Mouse (Mus musculus): Measurements from ENCODE around the gene Rasip1.

Gene Rasip1

GRCm38 (mm10) chr7:45628364-45629294 lies 1.3 kb downstream of the Rasip1 start:
- H3K9me3 ChIP-seq (ENCODE audit: low read length), result no peaks in the 10 kb centered on the region
- TF ChIP-seq CTCF (conservative IDR thresholded peaks at IDR 0.05; ENCODE audit: low read length) (no peak), POU5F1 (IDR thresholded peaks at IDR 0.05; ENCODE audit: borderline replicate concordance, low read length) (peak; percentile 57; the same call in 1 of the 2 replicates)
- peaks cover 55% of the 10 kb centered on the region for H3K4me1 ChIP-seq (replicated peaks; ENCODE audit: low read depth, low read length)
- peaks cover 80% of the 10 kb centered on the region for H3K27me3 ChIP-seq (ENCODE audit: insufficient read depth, low read length)
- H3K36me3 ChIP-seq (ENCODE audit: insufficient read depth, low read length), result no peaks in the 10 kb centered on the region
- peak overlapping the region; percentile 85 for H3K4me3 ChIP-seq (replicated peaks; ENCODE audit: low read length)

GRCm38 (mm10) chr7:45630064-45630907 lies 3.0 kb downstream of the Rasip1 start:
- Histone ChIP-seq H3K4me1 (replicated peaks; ENCODE audit: low read depth, low read length) (peaks cover 56% of the 10 kb centered on the region), H3K36me3 (ENCODE audit: insufficient read depth, low read length) (no peaks in the 10 kb centered on the region; the same call in 1 of the 2 replicates), H3K9me3 (ENCODE audit: low read length) (no peaks in the 10 kb centered on the region), H3K27me3 (ENCODE audit: insufficient read depth, low read length) (peaks cover 66% of the 10 kb centered on the region), H3K4me3 (replicated peaks; ENCODE audit: low read length) (peak overlapping the region; percentile 69)
- TF ChIP-seq NANOG (IDR thresholded peaks at IDR 0.05; ENCODE audit: borderline replicate concordance, low read length) (no peak), POU5F1 (IDR thresholded peaks at IDR 0.05; ENCODE audit: borderline replicate concordance, low read length) (no peak), CTCF (conservative IDR thresholded peaks at IDR 0.05; ENCODE audit: low read length) (no peak)

- peak overlapping the region; percentile 77 for H3K4me3 ChIP-seq (replicated peaks; ENCODE audit: low read length)
- H3K36me3 ChIP-seq (ENCODE audit: insufficient read depth, low read length), result peaks cover 12% of the 10 kb centered on the region
- no peaks in the 10 kb centered on the region for H3K9me3 ChIP-seq (ENCODE audit: low read length)
- peaks cover 62% of the 10 kb centered on the region for H3K4me1 ChIP-seq (replicated peaks; ENCODE audit: low read depth, low read length)
- TF ChIP-seq POU5F1 (IDR thresholded peaks at IDR 0.05; ENCODE audit: borderline replicate concordance, low read length) (no peak), NANOG (IDR thresholded peaks at IDR 0.05; ENCODE audit: borderline replicate concordance, low read length) (no peak), CTCF (conservative IDR thresholded peaks at IDR 0.05; ENCODE audit: low read length) (no peak)
- peaks cover 45% of the 10 kb centered on the region for H3K27me3 ChIP-seq (ENCODE audit: insufficient read depth, low read length)
Measured at GRCm38 (mm10) chr7:45632499-45632898, 5.2 kb downstream of the Rasip1 start.

- H3K4me3 ChIP-seq (replicated peaks; ENCODE audit: low read length), result no peak overlapping the region
- H3K4me1 ChIP-seq (replicated peaks; ENCODE audit: low read depth, low read length), result peaks cover 70% of the 10 kb centered on the region
- H3K36me3 ChIP-seq (ENCODE audit: insufficient read depth, low read length), result peaks cover 16% of the 10 kb centered on the region
- TF ChIP-seq NANOG (IDR thresholded peaks at IDR 0.05; ENCODE audit: borderline replicate concordance, low read length) (no peak), CTCF (conservative IDR thresholded peaks at IDR 0.05; ENCODE audit: low read length) (no peak), POU5F1 (IDR thresholded peaks at IDR 0.05; ENCODE audit: borderline replicate concordance, low read length) (no peak)
- peaks cover 43% of the 10 kb centered on the region for H3K27me3 ChIP-seq (ENCODE audit: insufficient read depth, low read length)
- no peaks in the 10 kb centered on the region for H3K9me3 ChIP-seq (ENCODE audit: low read length)
Measured at GRCm38 (mm10) chr7:45634946-45635681, 7.8 kb downstream of the Rasip1 start.

- Histone ChIP-seq H3K27me3 (ENCODE audit: insufficient read depth, low read length) (peaks cover 49% of the 10 kb centered on the region), H3K4me3 (replicated peaks; ENCODE audit: low read length) (no peak overlapping the region), H3K36me3 (ENCODE audit: insufficient read depth, low read length) (peaks cover 16% of the 10 kb centered on the region), H3K9me3 (ENCODE audit: low read length) (no peaks in the 10 kb centered on the region), H3K4me1 (replicated peaks; ENCODE audit: low read depth, low read length) (peaks cover 70% of the 10 kb centered on the region)
- TF ChIP-seq NANOG (IDR thresholded peaks at IDR 0.05; ENCODE audit: borderline replicate concordance, low read length) (no peak; the same call in 1 of the 2 replicates), CTCF (conservative IDR thresholded peaks at IDR 0.05; ENCODE audit: low read length) (no peak)
Measured at GRCm38 (mm10) chr7:45635711-45636688, 8.7 kb downstream of the Rasip1 start.

GRCm38 (mm10) chr7:45637710-45638109 lies 10.4 kb downstream of the Rasip1 start:
- Histone ChIP-seq H3K27me3 (ENCODE audit: insufficient read depth, low read length) (peaks cover 50% of the 10 kb centered on the region), H3K36me3 (ENCODE audit: insufficient read depth, low read length) (peaks cover 16% of the 10 kb centered on the region)
- TF ChIP-seq NANOG (IDR thresholded peaks at IDR 0.05; ENCODE audit: borderline replicate concordance, low read length) (no peak), CTCF (conservative IDR thresholded peaks at IDR 0.05; ENCODE audit: low read length) (no peak), POU5F1 (IDR thresholded peaks at IDR 0.05; ENCODE audit: borderline replicate concordance, low read length) (no peak)

More at GRCm38 (mm10) chr7:45637710-45638109, 10.4 kb downstream of the Rasip1 start:
- no peak overlapping the region for H3K4me3 ChIP-seq (replicated peaks; ENCODE audit: low read length)
- peaks cover 83% of the 10 kb centered on the region for H3K4me1 ChIP-seq (replicated peaks; ENCODE audit: low read depth, low read length)
- H3K9me3 ChIP-seq (ENCODE audit: low read length), result no peaks in the 10 kb centered on the region

All from E14TG2a.4 (cell line).